Mouse (Mus musculus): ENCODE results near the gene Ebf1.

The Ebf1 gene

DNA sequence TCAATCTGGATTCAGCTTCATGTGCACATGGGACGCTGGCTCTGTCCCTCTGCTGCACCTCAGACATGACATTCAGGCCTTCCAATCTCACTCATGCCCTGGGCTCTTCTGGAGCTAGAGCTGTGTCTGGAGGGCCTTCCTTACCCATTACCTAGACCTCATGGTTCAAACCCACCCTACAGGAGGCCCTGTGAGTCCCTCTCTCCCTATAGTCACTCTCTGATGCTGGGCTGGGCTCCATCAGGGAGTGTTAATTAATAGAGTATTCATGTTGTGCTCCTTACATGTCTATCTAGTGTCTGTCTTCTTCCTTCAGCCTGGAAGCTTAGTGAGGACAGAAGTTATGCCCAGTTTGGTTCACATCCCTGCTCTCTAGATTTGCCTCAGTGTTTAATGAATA is 88.7 kb downstream of the Ebf1 start:
- DNase-seq, result no peak

DNA sequence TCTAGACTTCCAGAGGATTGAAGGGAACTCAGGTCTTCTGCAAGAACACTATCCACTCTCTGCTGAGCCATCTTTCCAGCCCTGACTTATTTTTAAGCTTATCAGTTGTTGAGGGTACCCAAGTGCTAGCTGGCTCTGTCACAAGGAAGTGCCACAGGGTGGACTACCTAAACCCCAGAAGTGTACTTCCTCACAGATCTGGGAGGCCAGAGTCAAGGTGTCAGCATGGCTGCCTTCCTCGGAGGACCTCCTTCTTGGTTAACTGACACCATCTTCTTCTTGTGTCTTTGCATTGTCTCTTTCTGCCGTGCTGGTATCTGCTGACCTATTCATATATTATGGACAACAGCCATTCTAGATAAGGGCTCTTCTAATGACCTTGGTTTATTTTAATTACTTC is 89.3 kb downstream of the Ebf1 start:
- DNase-seq, result no peak

GRCm38 (mm10) chr11:44707381-44708289 is 90.5 kb downstream of the Ebf1 start:
- no peak for DNase-seq

- DNase-seq, result no peak
Measured at GRCm38 (mm10) chr11:44708290-44708685, 91.2 kb downstream of the Ebf1 start.

GRCm38 (mm10) chr11:44709073-44709618 is 92.0 kb downstream of the Ebf1 start:
- no peak for DNase-seq

DNA sequence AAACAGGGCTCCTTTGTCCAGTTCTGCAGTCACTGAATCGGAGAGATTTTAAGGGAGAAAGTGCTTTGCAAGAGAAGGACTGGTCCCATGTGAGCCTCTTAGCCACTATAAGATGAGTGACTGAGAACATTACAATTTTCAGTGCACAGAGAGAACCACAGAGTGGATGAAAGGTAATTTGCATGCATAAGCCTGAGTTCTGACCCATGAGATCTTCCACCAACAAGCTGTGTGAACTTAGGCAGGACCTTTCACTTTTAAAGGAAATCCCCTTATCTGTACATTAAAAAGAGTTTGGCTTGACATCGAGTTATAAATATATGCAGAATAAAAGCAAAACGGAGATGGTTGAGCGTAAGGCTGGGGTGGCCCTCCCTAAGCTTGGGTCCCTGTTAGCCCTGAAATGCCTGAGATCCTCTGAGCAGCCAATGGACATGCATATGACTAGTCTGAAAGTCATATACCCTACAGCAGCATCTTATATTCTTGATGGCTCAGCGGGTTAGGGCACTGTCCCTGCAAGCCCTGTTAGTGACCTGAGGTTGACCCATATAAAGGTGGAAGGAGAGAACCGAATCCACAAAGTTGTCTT is 92.8 kb downstream of the Ebf1 start:
- no peak for DNase-seq

GRCm38 (mm10) chr11:44710861-44711260 is 93.7 kb downstream of the Ebf1 start:
- DNase-seq, result no peak

GRCm38 (mm10) chr11:44714188-44714587 is 97.1 kb downstream of the Ebf1 start:
- no peak for DNase-seq

DNA sequence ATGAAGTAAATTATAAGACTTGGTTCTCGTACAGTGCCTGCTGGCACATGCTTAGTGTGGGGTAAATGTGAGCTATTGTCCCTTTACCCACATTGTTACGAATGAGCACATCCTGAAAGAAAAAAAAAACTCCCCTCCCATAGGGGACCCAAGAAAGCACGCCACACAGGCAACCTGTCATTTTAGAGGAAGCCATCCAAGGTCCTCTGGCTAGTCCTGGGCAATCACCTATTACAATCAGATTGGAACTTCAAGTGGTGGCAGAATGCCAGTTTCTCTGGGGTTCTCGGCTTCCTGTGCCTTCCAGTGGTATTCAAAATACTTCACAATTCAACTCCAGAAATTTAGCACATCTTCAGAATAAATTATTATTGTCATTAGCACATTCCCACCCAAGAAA is 98.7 kb downstream of the Ebf1 start:
- DNase-seq, result no peak

DNA sequence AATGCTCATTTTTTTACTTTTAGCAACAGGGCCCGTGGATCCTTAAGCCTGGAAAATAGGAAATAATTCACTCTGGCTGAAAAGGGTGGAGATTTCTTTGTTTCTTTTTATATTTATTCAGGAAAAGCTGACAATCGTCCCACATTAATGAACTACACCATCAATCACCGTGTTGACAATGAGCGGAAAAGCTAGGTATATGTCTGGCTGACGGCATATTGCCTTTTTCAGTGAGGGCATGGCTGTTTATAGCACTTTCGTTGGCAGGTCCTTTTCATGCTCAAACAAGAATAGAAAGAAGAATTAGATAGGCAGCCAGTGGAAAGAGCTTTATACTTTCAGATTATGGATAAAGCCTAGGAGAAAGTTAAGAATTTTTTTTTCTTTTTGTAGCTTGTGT is 99.8 kb downstream of the Ebf1 start:
- DNase-seq, result no peak

DNA sequence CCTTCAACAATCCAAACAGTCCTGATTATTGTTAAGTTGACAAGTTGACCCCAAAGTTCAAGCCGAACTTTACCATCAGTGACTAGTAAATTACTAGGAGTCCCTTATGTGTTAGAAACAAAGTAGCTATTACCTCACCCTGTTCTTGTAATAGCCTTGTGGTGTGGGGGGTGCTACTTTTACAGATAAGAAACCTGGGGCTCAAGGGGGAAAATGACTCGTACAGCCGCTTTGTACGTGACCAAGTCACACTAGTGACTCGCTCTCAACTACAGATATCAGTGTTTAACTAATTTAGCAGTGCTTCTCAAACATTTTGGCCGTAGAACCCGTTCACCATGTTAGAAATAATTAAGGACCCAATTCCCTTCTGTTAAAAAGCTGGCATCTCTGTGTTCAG is 100.5 kb downstream of the Ebf1 start:
- no peak for DNase-seq

GRCm38 (mm10) chr11:44721976-44722375 is 104.9 kb downstream of the Ebf1 start:
- DNase-seq, result no peak

DNA sequence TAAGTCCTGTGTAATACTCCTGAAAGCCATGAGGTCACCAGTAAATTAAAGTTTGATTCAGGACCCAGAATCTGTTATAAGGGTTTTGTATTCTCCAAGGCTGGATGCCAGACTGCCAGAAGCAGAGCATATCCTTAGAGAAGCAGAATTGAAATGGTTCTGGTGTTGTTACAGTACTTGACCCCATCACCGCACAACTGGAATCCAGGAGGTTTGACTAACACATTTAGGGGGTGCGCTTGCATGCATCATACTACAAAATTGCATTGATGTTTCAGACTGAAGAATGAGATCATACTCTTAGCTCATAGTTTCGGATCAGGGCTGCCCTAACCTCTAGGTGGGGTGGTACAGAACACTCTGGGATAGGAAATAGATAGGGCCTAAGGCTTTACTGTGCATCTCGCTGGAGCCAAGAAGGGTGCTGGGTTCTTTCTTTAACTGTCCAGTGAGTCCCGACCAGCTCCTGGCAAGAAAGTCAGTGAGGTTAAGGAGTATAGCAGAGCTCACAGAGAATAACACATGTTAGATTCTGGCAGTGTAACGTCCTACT is 106.9 kb downstream of the Ebf1 start:
- DNase-seq, result no peak

DNA sequence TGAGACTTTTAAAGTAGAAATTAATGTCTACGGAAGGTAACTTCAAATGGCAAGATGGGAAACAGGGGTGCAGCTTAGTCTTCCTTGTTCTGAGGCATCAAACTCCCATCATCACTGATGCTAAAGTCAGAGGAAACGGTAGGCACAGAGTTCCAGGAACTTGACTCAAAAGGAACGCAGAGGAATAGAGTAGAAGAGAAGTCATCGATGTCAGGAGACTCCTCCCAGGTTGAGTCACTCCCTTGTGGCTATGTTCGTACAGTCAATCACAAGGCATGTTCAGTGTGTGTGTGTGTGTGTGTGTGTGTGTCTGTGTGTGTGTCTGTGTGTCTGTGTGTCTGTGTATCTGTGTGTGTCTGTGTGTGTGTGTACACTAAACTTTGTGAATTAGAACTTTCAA is 108.6 kb downstream of the Ebf1 start:
- no peak for DNase-seq

DNA sequence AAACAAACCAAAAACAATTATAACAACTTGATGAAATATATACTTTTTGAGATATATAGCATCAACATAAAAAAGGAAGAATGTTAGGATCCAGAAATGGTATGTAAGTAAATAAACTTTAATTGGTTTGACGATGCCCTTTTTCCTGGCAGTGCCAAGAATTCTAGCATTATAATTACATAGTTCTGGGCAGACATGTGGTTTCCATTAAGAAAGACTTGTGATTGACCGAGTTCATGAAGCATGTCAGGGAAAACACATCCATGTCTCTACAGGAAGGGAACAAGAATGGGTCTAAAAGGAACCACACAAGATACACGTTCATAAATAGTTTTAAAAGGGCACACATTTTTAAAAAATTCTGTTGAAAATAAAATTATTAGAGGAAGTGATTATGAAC is 110.3 kb downstream of the Ebf1 start:
- no peak for DNase-seq

- DNase-seq, result no peak
Measured at GRCm38 (mm10) chr11:44727821-44728220, 110.7 kb downstream of the Ebf1 start.

GRCm38 (mm10) chr11:44728271-44728670 is 111.2 kb downstream of the Ebf1 start:
- no peak for DNase-seq

DNA sequence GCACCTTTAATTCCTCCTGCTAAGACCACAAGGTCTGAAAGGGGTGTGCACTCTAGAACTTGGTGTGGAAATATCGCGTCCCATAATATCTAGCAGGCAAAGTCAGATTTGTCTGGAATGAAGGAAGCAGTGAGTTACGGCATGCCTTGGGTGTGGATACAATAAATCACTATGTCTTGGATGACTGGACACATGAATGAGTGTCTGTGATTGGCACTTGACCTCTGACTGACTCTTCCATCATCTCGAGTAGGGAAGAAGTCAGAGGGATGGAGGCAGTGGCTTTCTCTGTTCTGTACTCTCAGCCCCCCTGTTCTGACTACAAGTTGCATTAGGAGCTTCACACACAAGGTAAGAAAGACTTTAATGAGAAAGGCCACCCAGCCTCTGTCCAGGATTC is 112.8 kb downstream of the Ebf1 start:
- no peak for DNase-seq

GRCm38 (mm10) chr11:44731763-44732162 is 114.6 kb downstream of the Ebf1 start:
- DNase-seq, result no peak

DNA sequence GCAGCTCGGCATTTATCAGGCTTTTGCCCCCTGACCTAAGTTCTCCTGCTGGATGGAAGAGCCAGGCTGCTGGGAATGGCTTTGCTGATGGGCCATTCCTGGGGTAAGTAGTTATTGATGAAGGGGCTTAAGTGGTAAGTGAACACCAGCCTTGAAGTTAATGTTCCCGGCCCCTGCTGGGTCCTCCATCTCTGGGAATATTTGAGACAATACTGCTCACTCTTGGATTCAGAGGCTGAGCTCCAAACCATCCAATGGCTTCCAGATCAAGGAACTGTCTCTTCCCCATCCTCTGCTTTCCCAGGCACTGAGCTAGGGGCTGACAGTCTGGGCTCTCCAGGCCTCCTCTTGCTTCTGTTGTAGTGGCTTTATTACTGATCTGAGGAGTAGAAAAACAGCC is 116.2 kb downstream of the Ebf1 start:
- DNase-seq, result no peak

DNA sequence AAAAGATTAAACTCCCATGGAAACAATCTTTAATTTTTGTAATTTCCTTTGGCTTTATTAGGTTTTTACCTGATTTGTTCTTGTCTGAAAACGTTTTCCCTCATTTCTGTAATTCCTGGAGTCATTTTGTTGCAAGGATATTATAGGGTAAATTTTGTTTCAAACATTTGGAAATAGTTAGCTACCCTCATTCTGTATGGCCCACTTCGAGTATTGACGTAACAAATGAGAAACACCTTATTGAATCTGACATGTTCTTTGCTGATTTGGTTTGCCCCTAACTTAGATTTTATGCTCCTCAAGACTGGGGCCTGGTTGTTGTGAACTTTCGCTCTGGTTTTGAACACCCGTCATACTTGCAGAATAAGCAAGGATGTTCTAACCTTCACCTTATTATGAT is 120.9 kb downstream of the Ebf1 start:
- DNase-seq, result no peak

- DNase-seq, result no peak
Measured at GRCm38 (mm10) chr11:44738820-44739219, 121.7 kb downstream of the Ebf1 start.

DNA sequence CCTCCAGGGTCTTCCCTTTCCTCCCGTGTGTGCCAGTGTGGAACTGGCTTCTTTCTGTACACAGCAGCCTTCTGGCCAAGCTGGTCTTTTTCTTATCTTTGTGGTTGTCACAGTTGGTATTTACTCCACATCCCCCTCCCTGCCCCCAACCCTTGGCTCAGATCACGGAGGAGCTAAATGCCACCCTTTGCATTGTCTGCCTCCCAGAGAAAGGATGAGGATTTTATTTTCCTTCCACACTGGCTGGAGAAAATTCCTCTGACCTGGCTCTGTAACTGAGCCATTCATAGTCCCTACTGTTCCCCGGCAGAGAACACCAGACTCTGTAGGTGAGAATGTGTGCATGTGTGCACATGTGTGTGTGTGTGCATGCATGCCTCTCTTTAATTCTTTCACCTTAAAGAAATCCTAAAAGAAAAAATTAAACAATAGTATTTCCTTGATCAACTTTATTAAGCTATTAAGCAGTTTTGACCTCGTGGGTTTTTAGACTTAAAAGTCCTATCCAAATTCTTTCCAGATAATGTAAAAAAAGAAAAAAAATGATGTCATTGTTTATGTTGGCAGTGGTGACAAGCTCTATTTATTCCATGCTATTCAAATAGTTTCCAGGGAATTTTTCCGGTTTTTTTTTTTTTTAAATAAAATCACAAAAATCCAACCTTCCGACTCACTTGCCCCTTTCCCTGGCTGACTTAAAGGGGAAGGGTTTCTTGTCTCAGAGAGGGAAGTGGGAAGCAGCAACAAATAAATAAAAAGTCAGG is 123.3 kb downstream of the Ebf1 start:
- DNase-seq, result no peak

Measured in kidney, adult 18-20 months (tissue).